In the genomic region with DNA sequence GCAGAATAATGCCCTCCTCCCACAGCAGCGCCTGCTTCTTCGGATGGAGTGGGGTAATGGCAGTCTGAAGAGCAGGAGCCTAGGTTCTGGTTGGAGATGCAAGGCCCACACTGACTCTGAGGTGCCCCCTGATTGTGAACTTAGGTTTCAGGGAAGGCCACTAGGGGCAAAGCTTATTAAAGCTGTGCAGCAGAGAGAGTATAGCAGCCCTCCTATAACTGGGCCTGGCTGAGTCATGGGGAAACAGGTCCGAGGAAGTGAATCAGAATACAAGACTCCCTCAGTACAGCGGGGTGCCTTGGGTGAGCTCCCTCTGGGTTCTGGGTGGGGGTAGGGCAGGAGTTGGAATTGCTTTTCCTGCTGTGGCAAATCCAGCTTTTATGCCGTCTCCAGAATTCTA, we compare ENCODE assay signal across 14 mouse cellular contexts. TPM values are rescaled to one million over a fixed set of nuclear protein-coding genes. Genes with fewer than 3 reads are reported as not detected.
A peak's percentile ranks its signal among the peaks of the same experiment; 100 is the strongest.
DNase-seq lines count a peak whose midpoint lies in the region; ATAC-seq lines count a peak whose summit lies in the region.
"Had no signal": no experiment of that assay in that cellular context is flagged by ENCODE, and none has a peak within 500 bp of the region (broad histone marks: within the 10 kb centered on the region; RNA-seq: fewer than 3 reads in every experiment).

No protein-coding gene starts in this region.

- no peak for DNase-seq in neural tube, embryonic 11.5 days (ENCODE audit: low spot score)
- DNase-seq in neural tube, embryonic 10.5 days (ENCODE audit: extremely low spot score, low spot score): no peak
- no peak for DNase-seq in layer of hippocampus, postnatal 10 days (ENCODE audit: low spot score in 2 of 2)
- DNase-seq in lung, postnatal 10 days: no peak
- DNase-seq: kidney, postnatal 25 days; thymus, adult 18-20 months had no signal

- H3K27ac ChIP-seq in forebrain, embryonic 15.5 days (replicated peaks): 0 out of 2 replicates have a peak overlapping the region, but pooled peaks have one; percentile 31
- no peak overlapping the region for H3K27ac ChIP-seq in forebrain, embryonic 12.5 days
- 0 out of 2 replicates have a peak overlapping the region, but pooled peaks have one; percentile 23 for H3K27ac ChIP-seq in neural tube, embryonic 11.5 days (ENCODE audit: low read depth, low read length)
- peak overlapping the region; percentile 62 for H3K27ac ChIP-seq in hindbrain, embryonic 12.5 days
- H3K27ac ChIP-seq in neural tube, embryonic 15.5 days (replicated peaks): peak overlapping the region; percentile 45
- H3K27ac ChIP-seq: liver, embryonic 15.5 days had no signal

- no peaks in the 10 kb centered on the region for H3K36me3 ChIP-seq in forebrain, embryonic 15.5 days
- peaks cover 2% of the 10 kb centered on the region; the same call in 1 of the 2 replicates for H3K36me3 ChIP-seq in forebrain, embryonic 12.5 days (replicated peaks)
- H3K36me3 ChIP-seq in neural tube, embryonic 11.5 days (ENCODE audit: control insufficient read depth, insufficient read depth, low read length): no peaks in the 10 kb centered on the region
- 0 out of 2 replicates have a peak, but pooled peaks cover 7% of the 10 kb centered on the region for H3K36me3 ChIP-seq in hindbrain, embryonic 12.5 days
- H3K36me3 ChIP-seq in neural tube, embryonic 15.5 days: no peaks in the 10 kb centered on the region

- no peak overlapping the region for H3K4me2 ChIP-seq in forebrain, embryonic 15.5 days (replicated peaks)
- H3K4me2 ChIP-seq in forebrain, embryonic 12.5 days: no peak overlapping the region
- H3K4me2 ChIP-seq in neural tube, embryonic 11.5 days (ENCODE audit: low read depth): no peak overlapping the region
- H3K4me2 ChIP-seq in hindbrain, embryonic 12.5 days (replicated peaks): no peak overlapping the region
- no peak overlapping the region for H3K4me2 ChIP-seq in neural tube, embryonic 15.5 days
- H3K4me2 ChIP-seq: liver, embryonic 15.5 days had no signal

- no peak overlapping the region for H3K9ac ChIP-seq in forebrain, embryonic 15.5 days (replicated peaks)
- H3K9ac ChIP-seq in forebrain, embryonic 12.5 days: no peak overlapping the region
- H3K9ac ChIP-seq in neural tube, embryonic 11.5 days (ENCODE audit: low read length): no peak overlapping the region
- no peak overlapping the region for H3K9ac ChIP-seq in hindbrain, embryonic 12.5 days
- H3K9ac ChIP-seq in neural tube, embryonic 15.5 days (replicated peaks): no peak overlapping the region
- H3K9ac ChIP-seq: liver, embryonic 15.5 days had no signal

- ATAC-seq in forebrain, embryonic 15.5 days (replicated peaks): no peak; the same call in 1 of the 2 replicates
- ATAC-seq in forebrain, embryonic 12.5 days (ENCODE audit: low FRiP score): no peak
- ATAC-seq in neural tube, embryonic 11.5 days (ENCODE audit: insufficient read depth, low FRiP score, low TSS enrichment): no peak
- no peak for ATAC-seq in hindbrain, embryonic 12.5 days (ENCODE audit: low FRiP score)
- no peak for ATAC-seq in neural tube, embryonic 15.5 days (ENCODE audit: low FRiP score)

- whole genome bisulfite sequencing in forebrain, embryonic 15.5 days: 68% methylated on average over 5 of the region's 5 CpGs
- WGBS in forebrain, embryonic 12.5 days: 78% methylated on average over 5 of the region's 5 CpGs
- 76% methylated on average over 5 of the region's 5 CpGs for WGBS in neural tube, embryonic 11.5 days
- WGBS in hindbrain, embryonic 12.5 days: 70% methylated on average over 5 of the region's 5 CpGs
- 53% methylated on average over 5 of the region's 5 CpGs for WGBS in neural tube, embryonic 15.5 days

- peaks cover 43% of the 10 kb centered on the region for H3K4me1 ChIP-seq in forebrain, embryonic 15.5 days
- H3K4me1 ChIP-seq in forebrain, embryonic 12.5 days: peaks cover 64% of the 10 kb centered on the region
- peaks cover 24% of the 10 kb centered on the region for H3K4me1 ChIP-seq in neural tube, embryonic 11.5 days (ENCODE audit: control insufficient read depth, insufficient read depth, low read length)
- H3K4me1 ChIP-seq in hindbrain, embryonic 12.5 days: peaks cover 60% of the 10 kb centered on the region
- H3K4me1 ChIP-seq in neural tube, embryonic 15.5 days: peaks cover 65% of the 10 kb centered on the region

- no peaks in the 10 kb centered on the region for H3K9me3 ChIP-seq in forebrain, embryonic 15.5 days
- no peaks in the 10 kb centered on the region for H3K9me3 ChIP-seq in forebrain, embryonic 12.5 days
- no peaks in the 10 kb centered on the region for H3K9me3 ChIP-seq in neural tube, embryonic 11.5 days (ENCODE audit: control insufficient read depth, low read length)
- no peaks in the 10 kb centered on the region for H3K9me3 ChIP-seq in hindbrain, embryonic 12.5 days (replicated peaks)
- no peaks in the 10 kb centered on the region for H3K9me3 ChIP-seq in neural tube, embryonic 15.5 days (replicated peaks)
- H3K9me3 ChIP-seq: liver, embryonic 15.5 days had no signal

- H3K27me3 ChIP-seq in forebrain, embryonic 15.5 days: no peaks in the 10 kb centered on the region
- H3K27me3 ChIP-seq in forebrain, embryonic 12.5 days: no peaks in the 10 kb centered on the region
- no peaks in the 10 kb centered on the region for H3K27me3 ChIP-seq in neural tube, embryonic 11.5 days (ENCODE audit: control insufficient read depth, insufficient read depth, low read length)
- no peaks in the 10 kb centered on the region for H3K27me3 ChIP-seq in hindbrain, embryonic 12.5 days
- H3K27me3 ChIP-seq in neural tube, embryonic 15.5 days (replicated peaks): no peaks in the 10 kb centered on the region
- H3K27me3 ChIP-seq: liver, embryonic 15.5 days had no signal

- H3K4me3 ChIP-seq in forebrain, embryonic 15.5 days: no peak overlapping the region
- no peak overlapping the region for H3K4me3 ChIP-seq in forebrain, embryonic 12.5 days (replicated peaks)
- H3K4me3 ChIP-seq in neural tube, embryonic 11.5 days (ENCODE audit: low read depth, low read length): no peak overlapping the region
- H3K4me3 ChIP-seq in hindbrain, embryonic 12.5 days: no peak overlapping the region
- no peak overlapping the region for H3K4me3 ChIP-seq in neural tube, embryonic 15.5 days (replicated peaks)
- H3K4me3 ChIP-seq: liver, embryonic 15.5 days had no signal

RNA-seq across cellular contexts. Expression of a gene that starts 33.3 kb away (rescaled TPM):
- polyA plus RNA-seq in forebrain, embryonic 15.5 days (2015; fragmentation: Nextera tagmentation; extraction: Ambion mirVana): 8.7 and 15.7 TPM in 2 replicates
- polyA plus RNA-seq in forebrain, embryonic 12.5 days (2016; fragmentation: Nextera tagmentation; extraction: Ambion mirVana): 11.0 and 13.8 TPM in 2 replicates
- polyA plus RNA-seq in neural tube, embryonic 11.5 days (2014; fragmentation: Nextera tagmentation; extraction: Ambion mirVana): 15.2 and 17.2 TPM in 2 replicates
- polyA plus RNA-seq in hindbrain, embryonic 12.5 days (2016; fragmentation: Nextera tagmentation; extraction: Ambion mirVana): 10.7 and 14.2 TPM in 2 replicates
- polyA plus RNA-seq in neural tube, embryonic 15.5 days (2015; fragmentation: Nextera tagmentation; extraction: Ambion mirVana): 16.4 and 19.9 TPM in 2 replicates
- total RNA-seq in layer of hippocampus, postnatal 10 days (2021): 100 to 1,000 TPM in 1 of 2 experiments, 10 to 100 TPM in 1; 96.4 to 101 TPM

RNA-seq across cellular contexts. Expression of a gene that starts 51.4 kb away (rescaled TPM):
- not detected in 2 replicates for polyA plus RNA-seq in forebrain, embryonic 15.5 days (2015; fragmentation: Nextera tagmentation; extraction: Ambion mirVana)
- polyA plus RNA-seq in forebrain, embryonic 12.5 days (2016; fragmentation: Nextera tagmentation; extraction: Ambion mirVana): not detected in 2 replicates
- polyA plus RNA-seq in neural tube, embryonic 11.5 days (2014; fragmentation: Nextera tagmentation; extraction: Ambion mirVana): not detected in 2 replicates
- polyA plus RNA-seq in hindbrain, embryonic 12.5 days (2016; fragmentation: Nextera tagmentation; extraction: Ambion mirVana): not detected in 2 replicates
- polyA plus RNA-seq in neural tube, embryonic 15.5 days (2015; fragmentation: Nextera tagmentation; extraction: Ambion mirVana): not detected in 2 replicates
- not detected for total RNA-seq in layer of hippocampus, postnatal 10 days (2021)
- total RNA-seq: adrenal gland, adult 18-20 months; gastrocnemius, adult 18-20 months had no signal
- polyA plus RNA-seq: heart, embryonic 16.5 days; liver, embryonic 15.5 days had no signal
